Mouse (Mus musculus): ENCODE data around the gene 4930404H24Rik.

- TF ChIP-seq CTCF (IDR thresholded peaks at IDR 0.05; ENCODE audit: control insufficient read depth, insufficient read depth, low read length) (peak; percentile 90), POLR2A (IDR thresholded peaks at IDR 0.05; ENCODE audit: borderline replicate concordance, control insufficient read depth, low read depth, low read length) (no peak)
These were observed 14.0 kb upstream of the 4930404H24Rik start for GRCm38 (mm10) chr2:153478583-153478982.
